Mouse (Mus musculus): ENCODE data around the gene Rfc2. TPM values are rescaled to one million over a fixed set of nuclear protein-coding genes. Genes with fewer than 3 reads are reported as not detected.
A peak's percentile ranks its signal among the peaks of the same experiment; 100 is the strongest.

Gene Rfc2
- total RNA-seq, 2 experiments from 2014 or later = 48.1 to 55.6 TPM

DNA sequence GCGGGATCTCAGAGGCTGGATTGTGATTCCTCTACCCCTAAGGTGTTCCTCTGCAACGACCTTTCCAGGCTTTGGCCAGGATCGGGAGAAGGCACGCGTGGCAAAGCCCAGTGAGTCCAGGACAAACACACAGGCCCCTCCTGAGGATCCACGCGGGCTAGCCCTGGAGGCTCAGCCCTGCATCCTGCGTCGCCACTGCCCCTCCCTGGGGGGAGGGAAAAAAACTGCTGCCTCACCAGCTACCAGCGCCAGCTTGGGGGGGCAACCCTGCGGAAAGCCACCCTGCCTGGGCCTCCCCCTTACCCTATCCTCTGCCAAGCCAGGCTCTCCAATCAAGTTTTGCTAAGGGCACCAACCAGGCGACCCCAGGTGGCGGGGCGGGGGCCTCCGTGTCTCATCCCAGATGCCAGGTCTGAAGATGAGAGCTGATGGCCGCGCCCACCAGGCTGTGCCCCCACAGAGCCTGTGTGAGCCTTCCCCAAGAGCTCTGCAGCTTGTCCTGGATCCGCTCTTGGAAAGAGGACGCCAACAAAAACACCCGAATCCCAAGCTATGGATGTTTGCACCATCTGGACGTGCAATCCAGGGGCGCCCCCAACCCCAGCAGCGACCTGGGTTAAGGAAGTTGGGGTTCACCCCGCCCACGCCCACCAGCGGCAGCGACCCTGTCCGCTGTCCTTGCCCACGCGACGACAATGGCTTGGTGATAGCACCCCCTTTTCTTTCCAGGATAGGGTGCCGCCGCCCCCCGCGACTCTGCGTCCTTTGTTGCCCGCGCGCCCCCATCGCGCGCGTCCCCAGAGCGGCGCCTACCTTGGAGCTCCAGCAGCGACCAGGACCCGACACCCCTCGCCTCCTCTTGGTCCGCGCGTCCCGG lies 29.7 kb upstream of the Rfc2 start:
- peak; percentile 42 to 54 for DNase-seq (ENCODE audit: low spot score in 2 of 2)
- no peak for TF ChIP-seq CTCF (conservative IDR thresholded peaks at IDR 0.05)
- peak overlapping the region; percentile 99 for H3K4me3 ChIP-seq
- H3K27ac ChIP-seq = peak overlapping the region; percentile 98

DNA sequence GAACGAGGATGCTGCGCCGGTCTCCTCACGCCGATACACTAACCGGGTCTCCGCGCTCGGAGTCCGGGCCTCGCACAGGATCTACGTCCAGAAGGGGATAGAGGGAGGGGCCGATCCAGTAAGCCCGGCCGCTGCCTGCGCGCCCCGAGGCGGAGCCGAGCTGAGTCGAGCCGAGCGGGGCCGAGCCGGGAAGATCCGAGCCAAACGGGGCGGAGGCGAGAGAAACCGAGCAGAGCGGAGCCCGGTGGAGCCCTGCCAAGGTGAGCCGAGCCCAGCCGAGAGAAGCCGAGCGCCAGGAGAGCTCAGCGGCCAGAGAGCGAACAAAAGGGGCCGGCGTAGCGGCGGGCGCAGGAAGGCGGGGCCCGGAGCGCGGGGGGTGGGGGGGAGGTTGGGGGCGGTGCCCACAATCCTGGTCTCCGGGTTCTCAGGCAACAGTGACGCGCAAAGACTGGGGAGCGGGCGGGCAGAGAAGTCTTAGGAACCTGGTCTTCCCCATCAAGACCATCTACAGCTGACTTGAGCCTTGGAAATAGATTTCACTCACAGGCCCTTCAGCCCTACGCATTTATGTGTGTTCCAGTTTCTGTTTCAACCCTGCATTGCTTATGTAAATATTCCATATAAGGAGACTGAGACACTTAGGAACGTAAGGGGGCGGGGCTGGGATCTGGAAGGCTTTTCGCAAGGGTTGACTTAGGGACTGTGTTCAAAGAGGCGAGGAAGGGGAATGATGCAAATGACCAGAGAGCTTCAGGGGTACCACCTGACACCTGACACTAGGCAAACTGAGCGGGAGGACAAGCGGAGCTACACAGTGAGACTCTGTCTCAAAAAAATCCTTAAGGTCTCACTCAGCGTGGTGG lies 28.8 kb upstream of the Rfc2 start, which contains the start of gene Clip2:
Gene Clip2, minus strand, starts transcription at position 325 of the 863 bp plus-strand sequence.
- peak; percentile 98 to 100 for DNase-seq (ENCODE audit: low spot score in 2 of 2)
- H3K27ac ChIP-seq = peak within 1 kb of the TSS; percentile 98
- peak within 1 kb of the TSS; percentile 99 for H3K4me3 ChIP-seq
- peak; percentile 67 for TF ChIP-seq CTCF (conservative IDR thresholded peaks at IDR 0.05)

DNA sequence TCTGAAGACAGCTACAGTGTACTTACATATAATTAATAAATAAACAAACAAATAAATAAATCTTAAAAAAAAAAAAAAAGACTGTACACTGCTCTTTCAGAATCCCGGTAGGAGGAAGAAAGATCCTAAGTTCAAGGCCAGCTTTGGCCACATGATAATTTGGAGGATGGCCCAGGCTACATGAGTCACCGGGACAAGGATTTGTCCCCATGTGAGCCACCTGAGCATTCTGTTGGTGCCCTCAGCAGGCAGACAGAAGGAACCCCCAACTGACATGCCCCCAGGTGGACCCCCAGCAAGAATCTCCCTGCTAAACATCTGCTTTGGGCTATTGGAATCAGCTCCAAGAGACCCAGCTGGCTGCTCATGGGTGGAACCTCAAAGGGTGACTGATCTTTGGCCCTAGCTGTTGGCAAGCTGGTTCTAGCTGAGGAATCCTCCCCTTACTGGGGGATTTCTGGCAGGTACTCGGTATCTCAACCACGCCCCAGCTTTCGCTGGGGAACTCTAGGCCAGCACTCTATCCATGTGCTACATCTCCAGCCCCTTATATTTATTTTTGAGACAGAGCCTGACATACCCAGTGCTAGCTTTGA lies 27.1 kb upstream of the Rfc2 start:
- TF ChIP-seq CTCF (conservative IDR thresholded peaks at IDR 0.05) = no peak; the same call in none of the 2 replicates
- no peak overlapping the region for H3K27ac ChIP-seq
- H3K4me3 ChIP-seq = no peak overlapping the region
- no peak for DNase-seq (ENCODE audit: low spot score in 2 of 2)

DNA sequence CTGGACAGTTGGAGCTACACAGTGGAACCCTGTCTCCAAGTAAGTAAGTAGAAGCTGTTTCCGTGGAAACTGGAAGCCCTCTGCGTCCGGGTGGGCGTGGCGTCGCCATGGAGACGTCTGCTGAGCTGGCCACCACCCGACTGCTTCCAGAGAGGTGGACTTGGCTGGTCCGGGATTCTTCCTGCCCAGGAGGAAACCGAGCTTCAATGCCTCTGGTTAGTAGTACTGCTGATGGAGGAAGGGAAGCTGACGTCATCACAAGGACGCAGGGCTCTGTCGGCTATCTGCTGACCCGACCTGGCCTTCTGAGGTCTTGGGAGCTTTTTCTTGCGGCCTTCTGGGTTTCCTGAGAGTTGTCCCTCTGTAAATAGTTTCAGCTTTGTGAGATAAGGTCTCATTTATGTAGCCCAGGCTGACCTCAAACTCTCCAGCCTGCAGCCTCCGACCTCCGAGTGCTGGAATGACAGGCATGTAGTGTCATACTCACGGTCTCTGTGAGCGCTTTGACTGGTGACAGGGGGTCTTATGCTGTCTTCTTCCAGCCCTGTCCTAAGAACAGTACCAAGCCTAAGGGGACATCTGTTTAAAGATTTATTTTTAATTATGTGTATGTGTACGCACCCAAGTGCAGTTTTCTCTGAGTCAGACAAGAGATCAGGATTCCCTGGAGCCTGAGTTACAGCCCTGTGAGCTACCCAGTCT lies 25.6 kb upstream of the Rfc2 start:
- DNase-seq (ENCODE audit: low spot score in 2 of 2) = peak; percentile 74 to 82
- Histone ChIP-seq H3K4me3 (peak overlapping the region; percentile 17; the same call in 1 of the 2 replicates), H3K27ac (peak overlapping the region; percentile 81)
- no peak for TF ChIP-seq CTCF (conservative IDR thresholded peaks at IDR 0.05)

DNA sequence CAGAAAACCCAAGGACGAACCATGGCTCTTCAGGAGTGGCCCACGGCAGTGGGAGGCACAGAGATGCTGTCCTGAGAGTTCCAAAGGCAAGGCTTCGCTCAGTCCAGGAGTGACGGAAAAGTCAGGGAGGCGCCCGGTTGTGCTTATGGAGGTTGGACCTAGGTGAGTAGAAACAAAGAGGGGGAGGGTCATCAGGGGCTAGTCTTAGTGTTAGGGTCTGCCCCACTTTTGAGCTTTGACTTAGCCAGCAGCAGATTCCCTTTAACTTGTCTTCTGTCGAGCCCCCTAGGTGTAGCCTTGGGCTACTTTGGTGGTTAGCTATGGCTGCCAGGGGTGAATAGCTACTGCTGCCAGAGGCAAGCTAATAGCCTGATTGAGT lies 21.1 kb upstream of the Rfc2 start, which contains the start of gene Syna:
Gene Syna, minus strand, starts transcription at position 101 of the 379 bp plus-strand sequence.
- no peak for DNase-seq (ENCODE audit: low spot score in 2 of 2)
- TF ChIP-seq CTCF (conservative IDR thresholded peaks at IDR 0.05) = no peak
- Histone ChIP-seq H3K27ac (no peak within 1 kb of the TSS), H3K4me3 (no peak within 1 kb of the TSS)

DNA sequence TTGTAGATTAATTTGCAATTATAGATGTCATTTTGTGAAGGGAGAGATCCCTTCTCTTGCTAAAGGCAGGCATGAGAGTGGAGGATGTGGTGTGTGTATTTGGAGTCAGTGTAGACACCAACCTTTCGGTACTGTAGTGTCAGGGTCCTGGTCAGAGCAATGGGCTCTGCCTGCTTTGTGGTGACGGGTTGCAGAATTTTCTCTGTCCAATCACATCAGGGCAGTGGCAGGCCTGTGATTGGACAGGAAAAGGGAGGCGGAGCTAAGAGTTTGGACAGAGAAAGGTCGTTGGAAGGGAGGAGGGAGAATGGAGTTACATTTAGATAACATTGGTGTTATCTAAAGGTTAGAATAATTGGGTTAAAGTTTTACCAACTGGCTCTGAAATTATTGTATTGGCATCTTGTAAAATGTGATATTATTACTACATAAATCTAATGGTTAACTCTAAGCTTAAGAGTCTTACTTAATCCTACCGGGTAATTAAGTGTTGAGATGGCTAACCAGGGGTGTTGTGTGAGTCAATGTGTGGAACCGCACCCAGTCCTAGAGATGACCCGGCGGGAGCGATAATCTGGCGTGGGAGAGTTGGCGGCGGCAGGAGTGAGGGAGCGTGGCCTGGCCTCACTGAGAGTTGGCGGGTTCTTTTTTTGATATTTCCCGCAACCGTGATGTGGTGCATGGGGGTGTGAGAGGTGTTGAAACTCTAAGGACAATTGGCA lies 20.6 kb upstream of the Rfc2 start:
- DNase-seq (ENCODE audit: low spot score in 2 of 2) = no peak
- Histone ChIP-seq H3K4me3 (no peak overlapping the region), H3K27ac (no peak overlapping the region)
- TF ChIP-seq CTCF (conservative IDR thresholded peaks at IDR 0.05) = no peak

DNA sequence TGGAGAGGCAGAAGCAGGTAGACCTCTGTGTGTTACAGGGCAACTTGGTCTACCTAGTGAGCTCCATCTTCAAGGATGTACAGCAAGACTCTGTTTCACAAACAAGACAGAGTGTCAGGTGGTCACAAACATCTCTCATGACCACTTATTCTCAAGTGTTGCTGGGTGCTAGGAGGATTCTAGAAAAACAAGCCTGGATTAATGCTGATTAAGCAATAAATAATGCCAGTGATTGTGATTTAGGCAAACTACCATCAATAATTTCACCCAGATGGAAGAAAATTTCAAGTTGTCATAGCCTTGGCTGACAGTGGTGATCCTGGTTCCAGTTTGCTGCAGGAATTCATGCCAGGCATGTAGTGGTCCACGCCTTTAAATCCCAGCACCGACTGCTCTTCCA lies 16.9 kb upstream of the Rfc2 start:
- Histone ChIP-seq H3K4me3 (no peak overlapping the region), H3K27ac (no peak overlapping the region)
- no peak for TF ChIP-seq CTCF (conservative IDR thresholded peaks at IDR 0.05)
- DNase-seq (ENCODE audit: low spot score in 2 of 2) = no peak

DNA sequence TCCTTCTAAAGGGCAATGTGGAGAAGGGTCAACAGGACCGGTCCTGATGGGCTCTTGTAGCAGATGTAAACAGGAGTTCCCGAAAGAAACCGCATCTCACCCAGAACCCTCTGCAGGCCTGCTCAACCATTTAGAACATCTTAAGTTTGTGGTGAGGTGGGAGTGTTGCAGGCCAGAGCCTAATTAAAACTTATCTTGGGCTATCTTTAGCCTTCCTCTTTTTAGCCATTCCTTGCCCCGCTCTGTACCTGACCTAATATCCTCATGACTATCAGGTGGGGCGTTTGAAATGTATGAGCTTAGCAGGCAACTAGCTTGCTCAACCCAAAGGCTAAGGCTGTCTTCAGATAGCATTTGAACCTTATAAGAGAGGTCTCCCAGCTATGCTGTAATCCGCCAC lies 15.5 kb upstream of the Rfc2 start:
- no peak for DNase-seq (ENCODE audit: low spot score in 2 of 2)

DNA sequence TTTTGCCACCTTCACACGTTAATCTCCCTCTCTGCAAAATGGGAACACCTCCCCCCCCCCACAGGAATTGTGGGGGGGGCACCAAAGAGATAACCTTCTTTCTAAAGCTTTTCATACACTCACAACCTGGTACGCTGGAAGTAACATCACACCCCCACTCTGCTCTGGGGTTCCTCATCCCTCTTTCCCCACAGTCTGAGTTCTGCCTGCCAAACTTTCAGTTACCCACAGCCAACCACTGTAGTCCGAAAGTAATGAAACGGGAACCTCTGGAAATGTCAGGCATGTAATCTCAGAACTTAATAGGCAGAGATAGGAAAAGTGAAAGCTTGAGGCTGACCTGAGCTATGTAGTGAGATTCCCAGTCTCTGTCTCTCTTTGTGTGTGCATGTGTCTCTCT lies 13.7 kb upstream of the Rfc2 start:
- TF ChIP-seq CTCF (conservative IDR thresholded peaks at IDR 0.05) = no peak
- DNase-seq (ENCODE audit: low spot score in 2 of 2) = no peak
- H3K27ac ChIP-seq = no peak overlapping the region
- no peak overlapping the region for H3K4me3 ChIP-seq

More for the DNA sequence above, 15.5 kb upstream of the Rfc2 start:
- no peak overlapping the region for H3K4me3 ChIP-seq
- no peak for TF ChIP-seq CTCF (conservative IDR thresholded peaks at IDR 0.05)
- H3K27ac ChIP-seq = no peak overlapping the region

DNA sequence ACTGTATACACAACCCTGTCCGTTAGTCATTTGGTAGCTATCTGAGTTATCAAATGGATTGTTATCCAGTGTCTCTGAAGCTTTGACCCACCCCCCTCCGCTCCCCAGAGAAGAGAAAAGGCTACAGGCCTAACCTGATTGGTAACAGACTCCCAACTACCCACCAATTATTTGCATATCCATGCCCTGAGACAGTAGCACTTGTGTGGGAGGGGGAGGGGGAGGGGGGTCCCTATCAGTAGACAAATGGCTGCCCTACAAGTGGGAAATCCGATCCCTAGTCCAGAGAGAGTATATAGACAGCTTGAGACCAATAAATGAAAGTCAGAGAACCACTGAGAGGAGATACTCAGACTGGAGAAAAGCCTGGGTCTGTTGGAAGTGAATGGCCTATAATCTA lies 13.1 kb upstream of the Rfc2 start:
- Histone ChIP-seq H3K4me3 (no peak overlapping the region), H3K27ac (no peak overlapping the region)
- TF ChIP-seq CTCF (conservative IDR thresholded peaks at IDR 0.05) = no peak
- DNase-seq (ENCODE audit: low spot score in 2 of 2) = no peak

DNA sequence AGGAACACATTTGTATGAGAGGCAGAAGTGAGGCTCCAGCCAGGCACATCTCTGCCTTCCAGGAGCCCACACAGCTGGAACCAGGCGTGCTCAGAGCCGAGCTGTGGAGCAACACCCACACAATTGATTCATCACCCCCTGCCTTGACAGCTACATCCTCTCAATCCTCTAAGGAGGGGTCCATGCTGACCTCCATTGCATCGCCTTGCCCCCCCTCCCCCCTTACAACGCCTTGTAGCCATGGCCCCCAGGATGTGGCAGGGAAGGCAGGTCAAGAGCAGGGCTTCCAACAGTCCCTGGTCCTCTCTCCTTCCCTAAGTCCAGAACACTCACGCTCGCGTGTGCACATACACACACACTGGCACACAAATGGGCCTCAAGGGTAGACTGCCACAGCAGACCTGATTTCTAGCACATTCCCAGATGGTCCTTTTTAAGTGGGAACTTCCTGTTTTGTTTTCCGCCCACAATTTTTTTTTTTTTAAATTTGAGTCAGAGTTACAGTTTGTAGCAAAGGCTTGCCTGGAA lies 12.1 kb upstream of the Rfc2 start:
- no peak for DNase-seq (ENCODE audit: low spot score in 2 of 2)
- H3K4me3 ChIP-seq = no peak overlapping the region
- H3K27ac ChIP-seq = peak overlapping the region; percentile 64
- TF ChIP-seq CTCF (conservative IDR thresholded peaks at IDR 0.05) = no peak
